Mouse (Mus musculus): ENCODE measurements around the gene Tlcd2. TPM values are rescaled to one million over a fixed set of nuclear protein-coding genes. Genes with fewer than 3 reads are reported as not detected.

The Tlcd2 gene
- 80.9 and 90.7 TPM in 2 replicates for polyA plus RNA-seq (2012; rRNA removed; ENCODE audit: low replicate concordance)

DNA sequence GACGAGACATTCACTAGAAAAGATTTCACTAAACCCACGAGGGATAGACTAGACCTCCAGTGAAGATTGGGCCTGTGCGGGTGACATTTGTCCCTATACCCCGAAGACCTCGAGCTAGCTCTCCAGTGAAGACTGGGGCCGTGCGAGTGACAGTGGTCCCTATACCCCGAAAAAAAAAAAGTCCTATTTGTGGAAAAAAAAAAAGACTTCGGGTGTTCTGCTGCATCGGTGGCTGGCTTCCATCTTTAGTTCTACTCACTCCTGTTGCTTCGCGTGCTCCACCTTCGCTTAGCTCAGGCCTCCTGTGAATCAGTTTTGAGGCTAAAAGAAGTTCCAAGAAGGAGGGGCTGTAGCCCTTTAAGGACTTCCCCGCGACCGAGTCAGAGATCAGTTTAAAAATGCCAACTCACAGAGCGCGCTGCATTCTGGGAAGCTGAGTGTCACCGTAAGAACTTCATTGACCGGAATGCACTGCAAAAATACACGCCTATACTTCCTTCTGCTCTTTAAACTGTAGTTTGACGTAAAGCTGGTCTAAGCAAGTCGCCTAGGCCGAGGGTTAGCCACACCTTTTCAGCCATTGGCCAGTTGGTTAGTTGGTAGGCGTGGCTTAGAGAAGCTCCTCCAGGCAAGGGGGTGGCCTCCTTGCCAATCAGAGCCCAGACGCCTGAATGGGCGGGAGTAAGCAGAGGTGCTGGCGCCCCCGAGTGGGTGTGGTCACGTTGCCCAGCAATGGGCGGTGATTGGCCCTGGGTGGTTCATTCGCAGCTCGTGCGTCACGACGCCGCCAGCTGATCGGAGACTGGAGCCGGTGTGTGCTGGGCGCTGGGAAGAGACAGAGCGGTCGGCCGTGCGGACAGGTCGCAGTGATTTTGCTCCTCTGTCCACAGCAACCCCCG, at the start of gene Tlcd2:
Tlcd2 (plus strand) TSS at position 872 of the 899 bp plus-strand sequence.

DNA sequence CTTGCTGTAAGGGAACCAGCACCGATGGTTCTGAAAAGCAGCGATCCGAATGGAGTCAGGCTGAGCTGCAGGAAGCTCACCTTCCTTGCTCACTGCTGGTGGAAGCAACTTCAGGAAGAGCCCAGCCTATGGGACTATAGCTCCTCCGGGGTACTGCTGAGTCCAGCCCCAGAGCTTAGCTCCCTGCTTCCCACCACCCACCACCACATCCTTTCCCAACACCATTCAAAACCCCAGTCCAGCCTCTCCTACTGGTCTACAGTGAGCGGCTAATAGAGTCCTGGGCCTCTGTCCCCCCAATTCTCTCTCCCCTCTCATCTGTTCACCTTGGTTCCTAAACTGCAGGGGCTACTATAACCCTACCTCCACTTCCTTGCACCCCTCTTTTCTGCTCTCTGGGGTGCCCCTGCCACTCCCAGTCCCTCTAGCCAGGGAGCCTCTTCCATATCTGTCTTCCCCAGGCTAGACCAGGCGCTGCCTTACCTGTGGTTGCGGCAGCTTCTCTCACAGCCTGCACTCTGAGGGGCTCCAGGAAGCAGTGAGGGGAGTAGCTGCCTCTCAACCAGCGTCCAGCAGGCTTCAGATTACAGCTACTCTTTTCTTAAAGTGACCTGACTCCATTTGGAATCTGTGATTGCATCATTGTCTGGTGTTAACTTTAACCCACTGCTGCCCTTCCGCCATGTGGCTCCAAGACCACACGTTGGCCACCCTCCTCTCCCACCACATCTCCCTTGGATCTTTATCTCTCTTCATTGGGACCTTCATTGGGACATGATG, 39.3 kb upstream of the Tlcd2 start, which contains the start of gene Serpinf1:
Serpinf1 (minus strand) TSS at position 689 of the 780 bp plus-strand sequence.

DNA sequence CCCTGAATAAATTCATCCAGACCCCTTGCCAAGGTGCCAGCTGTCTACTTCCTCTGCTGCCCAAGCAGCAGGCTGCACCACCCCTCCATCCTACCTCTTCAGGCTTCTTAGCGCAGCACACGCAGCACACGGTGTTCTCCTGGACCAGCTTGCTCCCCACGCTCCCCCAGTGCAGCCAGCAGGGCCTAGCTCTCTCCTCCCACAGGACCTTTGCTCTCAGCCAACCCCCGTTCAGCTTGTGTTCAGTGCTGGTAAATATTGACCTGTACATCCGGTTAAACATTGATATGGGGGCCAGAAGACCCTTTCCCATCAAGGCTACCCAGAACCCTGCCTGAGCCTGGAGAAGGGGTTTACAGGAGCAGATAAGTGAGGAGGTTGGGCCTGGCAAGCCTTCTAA, 22.2 kb upstream of the Tlcd2 start, which contains the start of gene Serpinf2:
Serpinf2 (minus strand) TSS at position 229 of the 400 bp plus-strand sequence.

DNA sequence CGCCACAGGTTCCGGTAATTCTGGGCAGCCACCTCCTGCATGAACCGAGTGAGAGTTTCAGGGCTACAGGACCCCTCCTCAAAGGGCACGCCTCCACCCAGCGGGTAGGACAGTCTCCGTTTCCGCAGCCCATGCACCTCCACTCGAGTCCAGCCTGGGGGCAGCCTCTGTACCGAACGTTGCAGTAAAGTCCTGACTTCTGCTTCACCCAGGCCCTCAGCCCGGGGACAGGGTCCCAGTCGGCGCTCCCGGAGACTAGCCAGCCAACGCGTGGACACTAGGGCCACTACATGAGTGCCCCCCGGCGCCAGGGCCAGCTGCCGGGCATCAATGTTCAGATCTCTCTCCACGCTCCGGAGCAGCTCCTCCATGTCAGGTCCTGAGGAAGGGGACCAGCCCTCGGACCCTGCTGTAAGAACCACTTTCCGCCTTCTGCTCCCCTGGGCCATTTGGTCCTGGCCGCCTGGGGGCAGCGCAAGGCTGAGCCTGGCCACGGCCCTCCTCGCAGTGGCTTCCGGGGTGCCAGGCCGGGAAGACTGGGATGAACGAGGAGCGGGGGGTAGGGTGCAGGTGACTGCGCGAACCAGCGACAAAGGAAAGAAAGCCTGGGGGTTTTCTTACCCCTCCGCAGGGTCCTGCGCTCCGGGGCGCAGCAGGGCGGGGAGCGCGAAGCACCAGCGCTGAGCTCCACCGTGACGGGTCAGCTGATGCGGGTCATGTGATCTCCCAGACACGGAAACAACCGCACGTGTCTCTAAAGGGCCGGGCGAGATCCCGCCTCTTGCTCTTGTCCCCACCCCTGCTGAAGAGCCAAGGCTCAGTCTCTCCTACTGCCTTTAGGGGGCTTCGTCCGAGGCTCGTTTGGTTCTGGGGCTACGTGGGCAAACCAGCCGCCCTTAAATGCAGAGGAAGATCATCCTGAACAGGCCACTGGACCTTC, 7.3 kb upstream of the Tlcd2 start, which contains the start of gene Wdr81:
Wdr81 (minus strand) TSS at position 727 of the 940 bp plus-strand sequence.

DNA sequence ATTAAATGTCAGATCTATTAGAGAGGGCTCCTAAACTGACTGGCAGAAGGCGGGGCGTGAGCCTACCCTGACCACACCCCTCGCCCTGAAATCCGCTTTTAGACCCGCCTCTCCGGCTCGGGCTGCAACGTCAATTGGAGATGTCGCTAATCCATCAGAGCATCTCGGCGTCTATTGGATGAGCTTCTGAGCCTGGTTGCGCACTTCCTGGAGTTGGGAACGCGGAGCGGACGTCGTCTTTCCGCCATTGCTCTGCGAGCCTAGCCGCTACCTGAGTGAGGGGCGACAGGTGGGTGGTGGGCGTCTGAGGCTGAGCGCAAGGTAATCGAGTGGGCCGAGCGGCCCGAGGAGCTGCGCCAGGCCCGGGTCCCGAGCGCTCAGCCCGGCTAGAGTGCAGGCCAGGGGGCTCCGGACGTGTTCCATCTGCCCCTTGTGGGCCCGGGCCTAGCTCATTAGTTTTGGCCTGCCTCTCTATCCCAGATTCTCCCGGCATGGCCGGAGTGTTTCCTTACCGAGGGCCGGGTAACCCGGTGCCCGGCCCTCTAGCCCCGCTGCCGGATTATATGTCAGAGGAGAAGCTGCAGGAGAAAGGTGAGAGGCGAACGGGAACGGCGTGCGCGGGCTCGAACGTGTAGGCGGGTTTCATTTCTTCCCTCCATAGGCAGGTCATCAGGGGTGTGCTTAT, 25.2 kb downstream of the Tlcd2 start, which contains the start of gene Prpf8:
Prpf8 (plus strand) TSS at position 216 of the 685 bp plus-strand sequence.

DNA sequence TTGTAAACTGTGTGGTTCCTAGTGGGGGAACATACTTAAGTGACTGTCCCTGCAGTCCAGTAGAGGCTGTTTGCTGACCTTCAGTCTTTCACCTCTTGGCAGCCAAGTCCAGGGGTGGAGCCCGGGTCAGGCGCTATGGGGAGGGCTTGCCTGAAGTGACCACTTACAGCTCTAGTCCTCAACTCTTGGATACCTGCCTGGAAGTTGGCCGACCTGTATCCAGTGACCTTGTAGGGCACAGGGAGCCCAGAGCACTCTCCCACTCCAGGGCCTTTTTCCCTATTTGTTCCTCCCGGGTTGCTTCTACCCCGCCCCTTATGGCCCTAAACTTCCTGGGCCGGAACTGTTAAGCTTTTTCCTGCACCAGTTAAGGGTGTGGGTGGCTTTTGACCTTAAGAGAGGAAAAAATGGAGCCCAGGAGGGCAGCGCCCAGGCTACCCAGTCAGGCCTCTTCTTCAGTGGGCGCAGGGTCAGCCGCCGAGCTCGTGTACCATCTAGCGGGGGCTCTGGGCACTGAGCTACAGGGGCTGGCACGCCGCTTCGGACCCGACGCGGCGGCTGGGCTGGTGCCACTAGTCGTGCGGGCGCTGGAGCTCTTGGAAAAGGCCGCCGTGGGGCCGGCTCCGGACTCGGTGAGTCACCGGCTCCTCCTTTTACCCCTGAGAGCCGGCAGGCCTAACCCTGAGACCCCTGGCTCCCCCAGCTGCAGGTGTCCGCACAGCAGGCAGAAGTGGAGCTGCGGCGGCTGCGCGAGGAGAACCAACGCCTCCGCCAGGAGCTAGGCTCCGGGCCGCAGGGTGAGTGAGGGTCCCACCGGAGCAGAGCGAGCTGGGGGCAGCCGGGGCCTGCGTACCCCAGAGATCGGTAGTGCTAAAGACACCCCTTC, 48.5 kb downstream of the Tlcd2 start, which contains the start of gene Rilp:
Rilp (plus strand) TSS at position 354 of the 886 bp plus-strand sequence.

DNA sequence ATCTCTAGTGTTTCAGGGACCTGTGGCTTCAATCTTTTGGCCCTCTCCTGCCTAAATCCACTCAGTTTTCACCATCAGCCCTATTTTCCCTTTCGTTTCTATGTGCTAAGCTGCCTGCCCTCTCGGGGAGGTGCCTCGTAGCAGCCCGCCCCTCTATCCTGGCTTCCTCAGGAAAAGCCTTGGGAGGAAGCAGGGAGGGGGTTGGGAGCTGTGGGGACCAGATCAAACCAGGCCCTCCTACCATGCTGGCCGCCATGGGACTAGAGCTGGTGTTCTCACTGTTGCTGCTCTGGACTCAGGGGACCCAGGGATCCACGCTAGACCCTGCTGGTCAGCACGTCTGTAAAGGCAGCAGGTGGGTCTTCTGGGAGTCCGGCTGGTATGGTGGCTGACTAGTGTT, 51.8 kb downstream of the Tlcd2 start, which contains the start of gene Scarf1:
Scarf1 (plus strand) TSS at position 205 of the 400 bp plus-strand sequence.

Other genes with a start within 250 kb of the Tlcd2 start
- gene Rpa1, start 113.4 kb upstream of the Tlcd2 start, polyA plus RNA-seq (2012; rRNA removed; ENCODE audit: low replicate concordance): 20.4 and 33.2 TPM in 2 replicates
- 6.0 and 6.2 TPM in 2 replicates for gene Smyd4, start 113.3 kb upstream of the Tlcd2 start, polyA plus RNA-seq (2012; rRNA removed; ENCODE audit: low replicate concordance)
- 508 and 625 TPM in 2 replicates for gene Serpinf1, start 39.0 kb upstream of the Tlcd2 start, polyA plus RNA-seq (2012; rRNA removed; ENCODE audit: low replicate concordance)
- gene Serpinf2, start 22.1 kb upstream of the Tlcd2 start, polyA plus RNA-seq (2012; rRNA removed; ENCODE audit: low replicate concordance): 0.14 and 0.82 TPM in 2 replicates
- gene Wdr81, start 7.0 kb upstream of the Tlcd2 start, polyA plus RNA-seq (2012; rRNA removed; ENCODE audit: low replicate concordance): 17.4 and 21.8 TPM in 2 replicates
- 85.9 and 139 TPM in 2 replicates for gene Prpf8, start 25.1 kb downstream of the Tlcd2 start, polyA plus RNA-seq (2012; rRNA removed; ENCODE audit: low replicate concordance)
- gene Rilp, start 48.4 kb downstream of the Tlcd2 start, polyA plus RNA-seq (2012; rRNA removed; ENCODE audit: low replicate concordance): 7.7 and 16.1 TPM in 2 replicates
- 21.1 and 38.3 TPM in 2 replicates for gene Scarf1, start 51.8 kb downstream of the Tlcd2 start, polyA plus RNA-seq (2012; rRNA removed; ENCODE audit: low replicate concordance)
- gene Slc43a2, start 70.0 kb downstream of the Tlcd2 start, polyA plus RNA-seq (2012; rRNA removed; ENCODE audit: low replicate concordance): 37.7 and 38.5 TPM in 2 replicates
- gene Pitpna, start 126.4 kb downstream of the Tlcd2 start, polyA plus RNA-seq (2012; rRNA removed; ENCODE audit: low replicate concordance): 57.4 and 68.5 TPM in 2 replicates
- 68.4 and 78.3 TPM in 2 replicates for gene Inpp5k, start 169.3 kb downstream of the Tlcd2 start, polyA plus RNA-seq (2012; rRNA removed; ENCODE audit: low replicate concordance)
- gene Myo1c, start 188.8 kb downstream of the Tlcd2 start, polyA plus RNA-seq (2012; rRNA removed; ENCODE audit: low replicate concordance): 161 and 230 TPM in 2 replicates
- 39.5 and 53.1 TPM in 2 replicates for gene Crk, start 217.5 kb downstream of the Tlcd2 start, polyA plus RNA-seq (2012; rRNA removed; ENCODE audit: low replicate concordance)